Mouse (Mus musculus): ENCODE results near the gene Dip2c. TPM values are rescaled to one million over a fixed set of nuclear protein-coding genes. Genes with fewer than 3 reads are reported as not detected.
A peak's percentile ranks its signal among the peaks of the same experiment; 100 is the strongest.

The Dip2c gene
- total and polyA plus RNA-seq, 3 experiments: 0.04 to 0.14 (median 0.08) TPM

DNA sequence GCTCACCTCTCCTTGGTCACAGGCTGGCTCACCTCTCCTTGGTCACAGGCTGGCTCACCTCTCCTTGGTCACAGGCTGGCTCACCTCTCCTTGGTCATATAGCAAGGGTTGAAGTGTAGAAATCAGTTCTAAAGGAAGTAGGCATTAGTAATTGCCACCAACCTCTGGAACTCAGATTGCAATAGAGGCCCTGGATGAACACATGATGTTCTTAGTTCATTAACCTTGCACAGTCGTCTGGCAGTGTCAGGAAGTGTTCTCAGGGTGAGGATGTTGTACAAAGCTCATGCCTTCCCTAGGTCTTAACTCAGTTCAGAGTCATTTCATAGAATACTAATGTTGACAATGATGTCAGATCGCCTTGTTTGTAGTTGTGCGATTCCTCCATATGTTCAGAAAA lies 376.7 kb downstream of the Dip2c start:
- Histone ChIP-seq H3K4me3 (replicated peaks in 1 of 3; ENCODE audit: low read depth in 2 of 3, low read length in 2 of 3, poor library complexity in 1 of 3) (no peak overlapping the region), H3K9me3 (replicated peaks; ENCODE audit: low read length) (no peaks in the 10 kb centered on the region), H3K4me1 (ENCODE audit: control insufficient read depth in 1 of 2, insufficient read depth in 2 of 2) (peaks cover 0 to 4% of the 10 kb centered on the region in 2 experiments; a peak in 2 of 4 replicates), H3K27me3 (replicated peaks) (no peaks in the 10 kb centered on the region), H3K79me2 (replicated peaks; ENCODE audit: control insufficient read depth, extremely low read depth, insufficient read depth, poor library complexity, severe bottlenecking) (no peaks in the 10 kb centered on the region), H3K4me2 (ENCODE audit: insufficient read depth, low read depth, poor library complexity, severe bottlenecking) (no peak overlapping the region), H3K36me3 (replicated peaks in 1 of 2; ENCODE audit: control insufficient read depth in 1 of 2, insufficient read depth in 1 of 2, low read length in 1 of 2) (no peaks in the 10 kb centered on the region), H3K27ac (ENCODE audit: insufficient read depth, low read depth) (no peak overlapping the region), H3K9ac (ENCODE audit: insufficient read depth, low read depth) (no peak overlapping the region)
- DNase-seq (ENCODE audit: extremely low read depth): no peak
- TF ChIP-seq ETS1 (conservative IDR thresholded peaks at IDR 0.05; ENCODE audit: low read depth, low read length): no peak
- no peak for TF ChIP-seq EP300 (IDR thresholded peaks at IDR 0.05; ENCODE audit: low read length)
- TF ChIP-seq ZKSCAN1 (IDR thresholded peaks at IDR 0.05; ENCODE audit: borderline replicate concordance, low read depth, low read length): no peak
- TF ChIP-seq CHD1 (IDR thresholded peaks at IDR 0.05; ENCODE audit: low read depth, low read length): no peak
- no peak for TF ChIP-seq JUND (conservative IDR thresholded peaks at IDR 0.05; ENCODE audit: low read depth, low read length)
- TF ChIP-seq ZNF384 (IDR thresholded peaks at IDR 0.05; ENCODE audit: low read depth, low read length): no peak
- TF ChIP-seq USF1 (IDR thresholded peaks at IDR 0.05; ENCODE audit: low read depth, low read length): no peak
- no peak for TF ChIP-seq MAX (IDR thresholded peaks at IDR 0.05; ENCODE audit: low read length)
- TF ChIP-seq MAFK (IDR thresholded peaks at IDR 0.05; ENCODE audit: insufficient replicate concordance, low read length): no peak
- no peak for TF ChIP-seq ELF1 (IDR thresholded peaks at IDR 0.05; ENCODE audit: low read depth, low read length)
- no peak for TF ChIP-seq MAZ (IDR thresholded peaks at IDR 0.05; ENCODE audit: low read depth, low read length)
- TF ChIP-seq KAT2A (IDR thresholded peaks at IDR 0.05; ENCODE audit: insufficient replicate concordance, low read length): no peak
- TF ChIP-seq POLR2A (IDR thresholded peaks at IDR 0.05; ENCODE audit: low read depth, low read length): no peak
- TF ChIP-seq RAD21 (IDR thresholded peaks at IDR 0.05; ENCODE audit: low read depth, low read length): no peak
- no peak for TF ChIP-seq POLR2AphosphoS2 (IDR thresholded peaks at IDR 0.05; ENCODE audit: low read depth, low read length)
- TF ChIP-seq TBP (conservative IDR thresholded peaks at IDR 0.05; ENCODE audit: low read depth, low read length): no peak
- TF ChIP-seq ZMIZ1 (IDR thresholded peaks at IDR 0.05; ENCODE audit: low read depth, low read length): no peak
- no peak for TF ChIP-seq E2F4 (IDR thresholded peaks at IDR 0.05; ENCODE audit: insufficient replicate concordance, low read depth, low read length)
- TF ChIP-seq GABPA (IDR thresholded peaks at IDR 0.05; ENCODE audit: insufficient replicate concordance, low read depth, low read length): no peak
- no peak for TF ChIP-seq NRF1 (IDR thresholded peaks at IDR 0.05; ENCODE audit: low read depth, low read length)
- in situ Hi-C loops (cut with MboI; ENCODE audit: low pct_ligation_motif_present, low pct_unique_long_range_greater_than_20kb, low sequenced_read_pairs): no loop called here
- dilution Hi-C loops (cut with MboI; ENCODE audit: extremely low pct_ligation_motif_present, extremely low pct_unique_long_range_greater_than_20kb, low sequenced_read_pairs): no loop called here

DNA sequence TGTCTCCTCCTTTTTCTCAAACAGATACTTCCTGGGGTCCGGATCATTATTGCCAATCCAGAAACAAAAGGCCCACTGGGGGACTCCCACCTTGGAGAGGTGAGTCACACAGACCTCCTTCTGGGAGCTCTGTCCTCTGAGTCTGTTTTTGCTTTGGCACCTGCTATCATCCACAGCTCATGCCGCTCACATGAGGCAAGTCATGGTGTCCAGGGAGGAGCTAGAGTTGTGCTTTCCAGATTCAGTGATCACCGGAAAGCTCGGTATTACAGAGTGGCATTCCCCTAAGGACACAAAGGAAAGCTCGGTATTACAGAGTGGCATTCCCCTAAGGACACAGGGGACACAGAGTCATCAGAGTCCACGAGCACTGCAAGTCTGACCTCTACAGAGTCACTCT lies 380.3 kb downstream of the Dip2c start:
- dilution Hi-C loops (cut with MboI; ENCODE audit: extremely low pct_ligation_motif_present, extremely low pct_unique_long_range_greater_than_20kb, low sequenced_read_pairs): no loop called here
- Histone ChIP-seq H3K27me3 (replicated peaks) (no peaks in the 10 kb centered on the region), H3K36me3 (replicated peaks in 1 of 2; ENCODE audit: control insufficient read depth in 1 of 2, insufficient read depth in 1 of 2, low read length in 1 of 2) (no peaks in the 10 kb centered on the region), H3K9me3 (replicated peaks; ENCODE audit: low read length) (no peaks in the 10 kb centered on the region), H3K27ac (ENCODE audit: insufficient read depth, low read depth) (no peak overlapping the region), H3K4me2 (ENCODE audit: insufficient read depth, low read depth, poor library complexity, severe bottlenecking) (no peak overlapping the region), H3K9ac (ENCODE audit: insufficient read depth, low read depth) (no peak overlapping the region), H3K4me1 (ENCODE audit: control insufficient read depth in 1 of 2, insufficient read depth in 2 of 2) (peaks cover 3 to 4% of the 10 kb centered on the region in 2 experiments; a peak in 3 of 4 replicates), H3K79me2 (replicated peaks; ENCODE audit: control insufficient read depth, extremely low read depth, insufficient read depth, poor library complexity, severe bottlenecking) (no peaks in the 10 kb centered on the region), H3K4me3 (replicated peaks in 1 of 3; ENCODE audit: low read depth in 2 of 3, low read length in 2 of 3, poor library complexity in 1 of 3) (no peak overlapping the region)
- TF ChIP-seq MAFK (IDR thresholded peaks at IDR 0.05; ENCODE audit: insufficient replicate concordance, low read length) (no peak), RCOR1 (conservative IDR thresholded peaks at IDR 0.05; ENCODE audit: low read depth, low read length) (no peak), IRF4 (IDR thresholded peaks at IDR 0.05; ENCODE audit: low read depth, low read length) (peak; percentile 28; the same call in 1 of the 2 replicates), USF1 (IDR thresholded peaks at IDR 0.05; ENCODE audit: low read depth, low read length) (no peak), SIN3A (IDR thresholded peaks at IDR 0.05; ENCODE audit: low read length) (no peak), E2F4 (IDR thresholded peaks at IDR 0.05; ENCODE audit: insufficient replicate concordance, low read depth, low read length) (no peak), CHD2 (IDR thresholded peaks at IDR 0.05; ENCODE audit: low read length) (no peak), BHLHE40 (IDR thresholded peaks at IDR 0.05; ENCODE audit: low read depth, low read length) (peak; percentile 69), POLR2AphosphoS2 (IDR thresholded peaks at IDR 0.05; ENCODE audit: low read depth, low read length) (no peak), CTCF (conservative IDR thresholded peaks at IDR 0.05 in 1 of 2, IDR thresholded peaks at IDR 0.05 in 1 of 2; ENCODE audit: low read depth in 2 of 2, low read length in 2 of 2) (no peak)
- no peak for DNase-seq (ENCODE audit: extremely low read depth)
- in situ Hi-C loops (cut with MboI; ENCODE audit: low pct_ligation_motif_present, low pct_unique_long_range_greater_than_20kb, low sequenced_read_pairs): no loop called here
